Mouse (Mus musculus): Measurements from ENCODE around the gene Sv2c.

Sv2c gene

DNA sequence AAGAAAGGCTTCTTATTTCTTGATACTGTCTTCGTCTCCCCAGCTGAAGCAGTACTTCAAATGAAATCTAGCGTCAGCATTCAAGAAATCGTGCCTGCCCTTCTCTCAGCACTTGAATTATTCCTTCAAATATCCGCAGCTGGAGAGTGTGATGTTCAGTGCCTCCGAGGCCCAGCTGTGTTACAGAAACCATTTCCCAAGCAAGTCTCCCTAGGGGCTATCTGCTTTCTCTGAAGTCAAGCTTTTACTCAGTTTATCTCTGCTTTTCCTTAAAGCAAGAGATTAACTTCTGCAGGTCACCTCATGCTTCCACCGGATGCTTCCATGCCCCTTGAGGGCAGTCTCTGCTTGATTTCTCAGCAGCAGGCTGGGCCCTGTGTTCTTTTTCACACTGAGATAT, 166.8 kb downstream of the Sv2c start:
- no peak for DNase-seq

DNA sequence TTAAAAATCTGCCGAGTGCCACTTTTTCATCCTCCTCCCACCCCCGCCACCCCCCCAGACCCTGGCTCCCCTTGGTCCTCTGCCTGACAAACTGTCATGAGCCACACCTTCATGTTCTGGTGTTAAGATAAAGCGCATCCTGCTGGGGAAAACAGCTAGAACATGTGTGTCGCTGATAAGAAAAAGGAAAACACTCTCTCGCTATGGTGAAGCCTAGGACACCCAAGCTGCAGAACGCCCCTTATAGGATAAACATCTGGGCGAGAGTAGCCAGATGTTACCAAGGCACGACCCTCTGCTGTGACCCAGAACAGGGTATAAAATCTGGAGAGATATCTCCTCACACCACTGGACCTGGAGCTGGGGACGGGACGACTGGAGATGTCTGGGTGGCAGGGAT, 167.2 kb downstream of the Sv2c start:
- no peak for DNase-seq

- DNase-seq: no peak
Measured at GRCm38 (mm10) chr13:95964226-95964625, 168.2 kb downstream of the Sv2c start.

GRCm38 (mm10) chr13:95963671-95964070, 168.7 kb downstream of the Sv2c start:
- no peak for DNase-seq

- no peak for DNase-seq
Measured at GRCm38 (mm10) chr13:95961905-95962304, 170.5 kb downstream of the Sv2c start.

- DNase-seq: peak in 1 of 2 experiments; percentile 22
Measured at GRCm38 (mm10) chr13:95961191-95961791, 171.1 kb downstream of the Sv2c start.

DNA sequence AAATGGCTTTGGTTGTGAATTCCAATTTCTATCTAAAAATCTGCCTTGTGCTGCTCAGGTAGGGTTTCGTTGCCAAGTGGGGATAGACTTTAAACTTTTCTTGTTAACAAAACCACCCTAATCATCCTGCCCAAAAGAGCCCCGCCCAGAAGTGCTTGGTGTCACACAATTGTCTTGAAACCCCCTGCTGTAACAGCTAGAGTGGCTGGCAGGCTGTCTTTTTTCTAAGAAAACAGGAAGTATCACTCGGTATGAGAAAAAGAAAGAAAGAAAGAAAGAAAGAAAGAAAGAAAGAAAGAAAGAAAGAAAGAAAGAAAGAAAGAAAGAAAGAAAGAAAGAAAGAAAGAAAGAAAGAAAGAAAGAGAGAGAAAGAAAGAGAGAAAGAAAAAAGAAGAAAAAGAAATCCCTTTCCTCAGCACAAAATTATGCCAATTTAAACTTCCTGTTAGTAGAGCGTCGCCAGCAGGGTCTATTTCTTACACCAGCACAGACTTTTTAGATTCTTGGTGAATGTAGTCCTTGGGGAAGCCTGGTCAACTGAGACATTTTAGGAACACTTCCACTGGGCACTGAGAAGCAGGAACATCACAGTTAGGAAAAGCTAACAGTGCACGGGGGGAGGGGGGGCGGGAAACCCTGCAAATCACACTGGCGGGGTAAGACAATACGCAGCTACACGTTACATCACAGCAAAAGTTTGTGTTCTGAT, 171.7 kb downstream of the Sv2c start:
- DNase-seq: no peak

GRCm38 (mm10) chr13:95959651-95960476, 172.5 kb downstream of the Sv2c start:
- no peak for DNase-seq

DNA sequence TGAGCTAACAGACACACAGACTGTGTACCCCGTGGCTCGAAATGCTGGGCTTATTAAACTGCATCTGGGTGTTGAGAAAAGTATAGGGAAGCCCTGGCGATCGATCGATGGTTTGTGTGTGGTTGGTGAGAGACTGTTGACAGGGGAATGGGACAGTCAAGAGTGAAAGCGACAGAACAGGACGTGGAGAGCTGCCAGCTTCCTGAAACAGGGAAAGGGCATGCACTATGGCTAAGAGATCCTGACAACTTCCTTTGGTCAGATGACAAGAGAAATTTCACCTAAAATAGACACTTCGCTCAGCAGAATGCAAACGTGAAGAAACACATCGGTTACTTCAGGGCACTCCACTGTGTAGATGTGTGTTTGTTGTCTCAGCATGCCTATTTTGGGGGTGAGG, 175.2 kb downstream of the Sv2c start:
- no peak for DNase-seq

DNA sequence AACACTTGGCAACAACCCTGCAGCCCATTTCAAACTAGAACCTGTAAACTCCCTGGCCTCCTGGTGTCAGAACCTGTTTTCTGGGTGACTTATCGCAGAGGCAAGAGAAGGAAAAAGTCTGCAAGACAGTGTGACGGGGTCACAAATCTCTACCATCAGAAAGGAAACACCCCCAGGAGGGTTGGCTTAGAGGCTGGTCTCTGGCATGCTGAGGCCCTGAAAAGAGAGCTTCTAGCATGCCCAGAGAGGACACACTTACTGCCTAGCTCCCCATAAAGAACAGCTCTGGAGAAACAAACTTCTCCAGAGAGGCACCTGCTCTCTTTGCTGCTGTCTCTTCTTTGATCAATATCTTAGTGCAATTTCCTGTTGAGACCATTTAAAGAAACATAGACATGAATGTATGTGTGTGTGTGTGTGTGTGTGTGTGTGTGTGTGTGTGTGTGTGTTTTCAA, 176.0 kb downstream of the Sv2c start:
- no peak for DNase-seq

GRCm38 (mm10) chr13:95955204-95955603, 177.2 kb downstream of the Sv2c start:
- DNase-seq: no peak

- DNase-seq: no peak
Measured at GRCm38 (mm10) chr13:95953636-95954035, 178.7 kb downstream of the Sv2c start.

DNA sequence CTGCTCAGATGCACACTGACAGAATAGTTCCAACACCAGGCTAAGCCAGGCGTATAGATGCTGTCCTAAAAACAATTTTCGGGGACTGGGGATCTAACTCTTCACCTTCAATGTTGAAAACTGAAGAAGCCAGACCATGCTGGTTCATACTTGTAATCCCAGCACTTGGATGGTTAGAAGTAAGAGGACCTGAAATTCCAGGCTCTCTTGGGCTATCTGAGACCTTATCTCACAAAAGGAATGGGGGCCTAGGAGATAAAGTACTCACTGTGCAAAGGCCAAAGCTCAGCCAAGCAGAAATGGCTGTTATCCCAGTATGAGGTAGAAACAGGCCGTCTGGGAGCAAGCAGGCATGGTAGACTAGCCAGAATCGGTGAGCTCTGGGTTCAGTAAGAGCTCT, 180.1 kb downstream of the Sv2c start:
- no peak for DNase-seq

DNA sequence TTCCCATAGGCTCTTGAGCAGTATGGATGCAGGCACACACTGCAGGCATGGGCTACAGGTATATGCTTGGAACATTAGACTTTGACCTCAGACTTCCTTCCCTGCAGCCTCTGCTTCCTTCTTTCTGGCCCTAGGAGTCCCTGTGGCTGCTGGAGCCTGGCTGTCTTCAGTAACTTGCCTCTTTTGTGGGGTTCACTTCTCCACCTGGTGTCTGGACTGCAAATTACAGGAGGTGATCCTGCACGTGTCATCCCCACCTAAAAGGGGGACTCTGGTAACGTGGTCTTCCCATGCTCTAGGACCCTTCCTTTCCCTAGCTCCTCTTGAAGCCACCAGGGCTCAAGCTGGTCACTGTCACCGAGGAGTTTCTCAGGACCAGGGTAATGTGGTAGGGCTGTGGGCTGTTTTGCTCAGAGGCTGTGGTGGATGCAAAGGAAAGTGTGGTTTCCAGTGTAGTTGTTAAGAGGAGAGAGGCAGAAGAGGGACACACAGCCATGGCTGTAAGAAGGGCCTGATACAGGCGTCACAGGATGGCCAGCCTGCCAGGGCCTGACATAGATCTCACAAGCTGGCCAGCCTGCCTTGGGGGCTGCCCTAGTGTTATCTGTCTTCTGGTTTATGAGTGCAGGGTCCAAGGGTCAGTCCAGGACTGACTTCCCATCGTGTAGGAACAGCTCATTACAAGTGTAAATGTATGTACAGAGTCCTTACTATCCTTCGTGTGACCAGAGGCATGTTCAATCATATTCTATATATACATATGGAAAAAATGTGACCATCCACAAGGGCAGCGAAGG, 181.1 kb downstream of the Sv2c start:
- peak; percentile 29 to 33 for DNase-seq

- DNase-seq: no peak
Measured at GRCm38 (mm10) chr13:95950434-95951091, 181.8 kb downstream of the Sv2c start.

DNA sequence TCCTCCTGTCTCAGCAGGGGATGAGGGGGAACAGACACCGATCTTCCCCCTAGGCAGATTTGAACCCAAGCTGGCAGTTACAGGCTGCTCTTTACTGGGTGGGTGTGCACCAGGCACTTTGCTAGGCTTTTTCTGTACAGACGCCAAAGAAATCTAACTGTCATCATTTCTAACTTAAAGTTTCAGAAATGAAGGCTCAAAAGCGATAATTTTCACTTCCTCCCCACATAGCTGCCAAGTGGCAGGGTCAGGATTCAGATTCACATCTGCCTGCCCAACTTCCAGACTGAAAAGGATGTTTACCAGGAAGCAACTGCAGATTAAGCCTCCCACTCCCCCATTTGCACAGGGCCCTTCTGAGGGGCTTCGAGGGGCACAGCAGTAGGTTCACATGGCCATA, 183.0 kb downstream of the Sv2c start:
- DNase-seq: no peak

DNA sequence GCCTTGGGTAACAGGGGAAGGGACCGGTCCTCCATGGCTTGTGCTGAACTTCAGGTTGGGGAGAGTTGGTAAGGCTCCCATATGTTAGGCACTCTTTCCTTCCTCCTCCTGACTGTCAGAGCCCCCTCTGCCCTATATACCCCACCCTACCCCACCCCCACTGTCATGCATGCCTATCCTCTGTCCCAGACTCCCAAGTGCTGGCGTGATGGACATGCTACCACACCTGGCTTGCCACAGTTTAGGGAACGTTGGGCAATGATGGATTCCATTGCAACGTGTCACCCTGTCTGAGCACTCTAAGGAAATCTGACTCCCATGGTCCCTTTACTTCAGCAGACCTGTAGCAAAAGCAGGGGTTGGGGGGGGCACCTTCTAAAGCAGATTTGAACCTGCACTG, 183.6 kb downstream of the Sv2c start:
- no peak for DNase-seq

- no peak for DNase-seq
Measured at GRCm38 (mm10) chr13:95948394-95948793, 184.0 kb downstream of the Sv2c start.

DNA sequence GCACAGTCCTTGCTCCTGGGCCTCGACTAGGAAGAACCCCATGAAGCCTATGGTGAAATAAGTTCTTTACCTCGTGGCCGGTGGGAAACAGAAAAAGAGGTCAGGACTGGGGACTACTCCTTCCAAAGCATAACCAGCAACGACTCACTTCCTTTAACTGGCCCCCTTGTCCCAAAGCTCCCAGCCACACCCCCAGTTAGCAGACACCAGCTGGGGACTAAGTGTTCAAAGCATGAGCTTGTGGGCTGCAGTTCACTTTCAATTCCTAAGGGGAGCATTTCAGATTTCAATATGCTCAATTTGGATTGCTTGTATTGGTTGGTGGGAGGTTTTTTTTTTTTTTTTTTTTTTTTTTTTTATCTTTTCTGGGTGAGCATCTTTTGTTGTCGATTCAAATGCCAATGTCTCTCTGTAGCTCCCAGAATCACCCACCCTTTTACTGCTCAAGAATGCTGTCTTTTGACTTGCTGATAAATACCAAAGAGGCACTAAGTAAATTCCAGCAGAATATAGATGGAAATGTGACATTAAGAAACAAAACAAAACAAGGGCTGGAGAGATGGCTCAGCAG, 186.4 kb downstream of the Sv2c start:
- no peak for DNase-seq

DNA sequence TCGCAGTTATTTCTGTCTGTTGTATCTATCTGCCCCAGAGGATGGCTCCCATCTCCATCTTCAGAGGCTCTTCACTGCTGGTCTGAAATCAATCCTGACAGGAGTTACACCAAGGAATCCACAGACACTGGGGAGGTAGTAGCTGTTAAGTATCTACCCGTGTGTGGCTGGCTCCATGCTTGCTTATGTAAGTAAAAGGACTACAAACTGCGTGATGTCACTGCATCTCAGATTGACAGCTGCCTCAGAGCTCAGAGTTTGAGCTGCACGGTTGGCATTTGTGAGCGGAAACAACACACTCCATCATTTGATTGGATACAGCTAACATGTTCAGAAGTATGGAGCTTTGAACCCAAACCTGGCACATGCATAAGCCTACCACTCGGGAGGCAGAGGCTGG, 187.8 kb downstream of the Sv2c start:
- DNase-seq: no peak

- no peak for DNase-seq
Measured at GRCm38 (mm10) chr13:95943919-95944318, 188.5 kb downstream of the Sv2c start.

DNA sequence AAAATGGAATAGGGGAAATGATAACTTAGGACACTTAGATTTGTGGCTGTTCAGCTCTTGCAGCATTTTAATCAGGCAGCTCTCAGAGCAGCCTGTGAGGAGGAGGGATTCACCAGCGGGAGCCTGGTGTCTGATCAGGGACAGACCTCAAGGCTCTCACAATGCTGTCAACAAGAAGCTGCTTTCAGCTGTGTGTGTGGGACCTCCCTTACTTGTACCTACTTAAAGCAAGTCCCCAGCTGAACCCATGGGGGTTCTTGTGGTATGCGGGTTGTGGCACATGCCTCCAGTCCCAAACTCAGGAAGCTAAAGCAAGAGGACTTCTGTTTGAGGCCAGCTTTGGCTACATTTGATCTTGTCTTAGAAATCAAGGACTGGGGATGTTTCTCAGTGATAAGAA, 189.8 kb downstream of the Sv2c start:
- DNase-seq: no peak

Data from cerebellum, postnatal 36 days (tissue).